Mouse (Mus musculus) small intestine, adult 2 months (tissue): ENCODE data around the gene Fhad1.

ENCODE experiments used
- CTCF ChIP-seq: fragments of 200-500 bp; IDR thresholded peaks from 2 replicates; pipeline ENCODE4 v1.5.1; 2012; ENCODE audit warnings: low read depth, mild to moderate bottlenecking, control low read depth, inconsistent platforms, low read length, moderate library complexity, mixed read lengths; ENCODE audit not compliant: insufficient replicate concordance, insufficient read length; ENCODE audit errors: extremely low read depth
- POLR2A ChIP-seq: fragments of 200-500 bp; IDR thresholded peaks from 2 replicates; pipeline ENCODE4 v1.6.1; 2012; ENCODE audit warnings: low read depth, mild to moderate bottlenecking, control low read depth, inconsistent platforms, low read length, moderate library complexity

- TF ChIP-seq CTCF = no peak
- TF ChIP-seq POLR2A = no peak
Measured at GRCm38 (mm10) chr4:141983689-141984088, 31.2 kb downstream of the Fhad1 start.
